Mouse (Mus musculus) E14TG2a.4 (cell line): ENCODE results near the gene Pbld1.

Experiments used
- CTCF ChIP-seq: conservative IDR thresholded peaks from 2 replicates; pipeline ENCODE4 v1.5.1; 2014; ENCODE audit warnings: low read length
- NANOG ChIP-seq: IDR thresholded peaks from 2 replicates; pipeline ENCODE4 v1.6.1; 2014; ENCODE audit warnings: borderline replicate concordance, low read length, mixed read lengths
- POU5F1 ChIP-seq: IDR thresholded peaks from 2 replicates; pipeline ENCODE4 v1.6.1; 2014; ENCODE audit warnings: low read length, borderline replicate concordance

DNA sequence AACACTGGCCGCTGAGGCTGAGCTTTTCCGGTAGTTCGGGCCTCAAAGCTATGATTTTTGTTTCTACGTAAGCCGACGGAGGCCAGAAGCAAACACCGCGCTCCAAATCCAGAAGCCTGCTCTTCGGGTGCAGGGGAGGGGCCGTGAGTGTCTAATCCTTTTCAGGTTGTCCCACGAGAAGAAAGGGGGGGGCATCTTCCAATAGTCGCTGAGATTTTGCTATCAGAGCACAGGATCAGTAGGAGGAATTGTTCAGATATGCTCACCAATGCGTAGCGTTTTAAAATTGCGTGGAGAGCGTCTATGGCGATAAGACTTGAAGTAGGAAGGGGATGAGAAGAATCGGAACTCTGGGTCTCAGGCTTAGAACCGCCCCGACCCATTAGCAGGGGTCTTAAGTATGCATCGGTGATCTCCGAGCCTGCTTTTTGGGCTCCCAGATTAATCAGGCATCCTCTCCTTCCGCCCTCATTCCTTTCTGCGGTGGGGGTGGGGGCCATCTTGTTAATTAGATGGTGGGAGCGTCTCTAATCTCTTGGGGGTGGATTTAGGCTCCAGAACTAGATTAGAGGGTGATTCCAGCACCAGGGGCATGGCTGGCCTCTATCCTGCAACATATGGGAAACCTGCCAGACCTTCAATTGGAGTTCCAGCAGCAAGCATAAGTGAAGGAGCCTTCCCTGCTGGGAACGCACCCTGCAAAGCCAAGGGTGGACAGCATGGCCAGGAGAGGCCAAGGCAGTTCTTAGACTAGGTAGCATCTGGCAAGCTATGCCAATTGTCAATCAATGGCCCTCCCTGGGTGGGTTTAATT lies 30.0 kb downstream of the Pbld1 start:
- no peak for TF ChIP-seq CTCF
- no peak for TF ChIP-seq NANOG
- no peak for TF ChIP-seq POU5F1
